Mouse (Mus musculus): ENCODE results near the gene Gchfr.

The Gchfr gene

GRCm38 (mm10) chr2:119166901-119167865, at the start of gene Gchfr:
Gene Gchfr, plus strand, starts transcription at chr2:119167773.
- DNase-seq (ENCODE audit: low read depth): peak; percentile 61

DNA sequence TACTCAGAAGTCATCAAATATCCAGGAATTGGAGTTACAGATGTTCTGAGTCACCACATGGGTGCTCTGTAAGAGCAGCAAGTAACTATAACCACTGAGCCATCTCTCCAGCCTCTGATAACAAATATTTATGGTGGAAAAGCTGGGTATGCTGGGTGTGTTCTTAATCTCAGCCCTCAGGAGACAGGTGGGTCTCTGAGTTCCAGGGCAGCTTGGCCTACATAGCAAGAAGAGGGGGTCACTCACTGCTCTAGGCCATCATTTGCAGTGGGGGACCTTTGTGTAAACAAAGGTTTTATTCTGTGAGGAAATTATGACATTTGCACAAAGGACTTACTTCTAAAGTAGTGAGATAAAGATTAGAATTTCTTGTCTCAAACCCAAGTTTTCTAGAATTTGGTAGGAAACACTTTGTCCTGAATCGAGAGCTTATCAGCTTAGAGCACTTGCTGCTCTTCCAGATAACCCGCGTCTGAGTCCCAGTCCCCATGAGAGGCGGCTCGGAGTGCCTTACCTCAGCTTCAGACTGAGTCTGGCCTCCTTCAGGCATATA, 31.2 kb upstream of the Gchfr start:
- no peak for DNase-seq (ENCODE audit: low read depth)

DNA sequence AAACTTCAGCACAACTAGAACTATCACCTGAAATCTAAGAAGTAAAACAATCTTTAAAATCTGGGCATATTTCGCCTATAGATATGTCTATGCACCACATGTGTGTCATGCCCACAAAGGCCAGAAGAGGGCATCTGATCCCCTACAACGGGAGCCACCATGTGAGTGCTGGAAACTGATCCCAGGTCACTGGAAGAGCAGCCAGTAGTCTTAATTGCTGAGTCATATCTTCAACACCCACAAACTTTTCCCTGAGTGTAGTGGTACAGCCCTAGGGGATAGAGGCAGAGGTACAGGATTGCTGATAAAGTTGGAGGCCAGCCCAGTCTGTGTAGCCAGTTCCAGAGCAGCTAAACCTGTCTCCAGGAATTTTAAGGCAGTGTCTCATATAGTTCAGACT, 22.4 kb upstream of the Gchfr start:
- peak; percentile 46 for DNase-seq (ENCODE audit: low read depth)

GRCm38 (mm10) chr2:119146435-119146834, 21.1 kb upstream of the Gchfr start:
- DNase-seq (ENCODE audit: low read depth): no peak

GRCm38 (mm10) chr2:119147160-119147678, 20.4 kb upstream of the Gchfr start:
- no peak for DNase-seq (ENCODE audit: low read depth)

DNA sequence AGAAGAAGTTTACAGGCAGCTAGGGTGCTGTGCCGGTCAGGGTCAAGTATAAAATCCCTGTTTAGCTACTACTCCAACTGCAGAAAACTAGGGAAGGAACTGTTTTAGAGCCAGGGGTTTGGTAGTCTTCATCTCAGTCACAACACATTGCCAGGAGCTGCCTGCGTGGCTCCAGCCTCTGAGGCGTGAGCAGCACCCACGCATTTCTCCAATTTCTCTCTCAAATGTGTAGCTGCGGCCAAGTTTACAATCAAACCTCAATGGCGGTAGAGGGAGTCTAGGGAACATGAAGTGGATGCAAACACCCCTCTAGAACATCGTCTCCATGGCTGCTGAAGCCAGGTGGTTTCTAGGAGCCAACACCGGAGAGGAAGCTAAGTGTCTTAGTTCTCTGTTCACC, 19.8 kb upstream of the Gchfr start:
- no peak for DNase-seq (ENCODE audit: low read depth)

- no peak for DNase-seq (ENCODE audit: low read depth)
These were observed 15.3 kb upstream of the Gchfr start for GRCm38 (mm10) chr2:119152255-119152654.

- DNase-seq (ENCODE audit: low read depth): no peak
These were observed 12.9 kb upstream of the Gchfr start for GRCm38 (mm10) chr2:119154683-119155082.

GRCm38 (mm10) chr2:119155388-119155787, 12.2 kb upstream of the Gchfr start:
- DNase-seq (ENCODE audit: low read depth): no peak

GRCm38 (mm10) chr2:119156081-119156680, 11.4 kb upstream of the Gchfr start:
- DNase-seq (ENCODE audit: low read depth): peak; percentile 53

DNA sequence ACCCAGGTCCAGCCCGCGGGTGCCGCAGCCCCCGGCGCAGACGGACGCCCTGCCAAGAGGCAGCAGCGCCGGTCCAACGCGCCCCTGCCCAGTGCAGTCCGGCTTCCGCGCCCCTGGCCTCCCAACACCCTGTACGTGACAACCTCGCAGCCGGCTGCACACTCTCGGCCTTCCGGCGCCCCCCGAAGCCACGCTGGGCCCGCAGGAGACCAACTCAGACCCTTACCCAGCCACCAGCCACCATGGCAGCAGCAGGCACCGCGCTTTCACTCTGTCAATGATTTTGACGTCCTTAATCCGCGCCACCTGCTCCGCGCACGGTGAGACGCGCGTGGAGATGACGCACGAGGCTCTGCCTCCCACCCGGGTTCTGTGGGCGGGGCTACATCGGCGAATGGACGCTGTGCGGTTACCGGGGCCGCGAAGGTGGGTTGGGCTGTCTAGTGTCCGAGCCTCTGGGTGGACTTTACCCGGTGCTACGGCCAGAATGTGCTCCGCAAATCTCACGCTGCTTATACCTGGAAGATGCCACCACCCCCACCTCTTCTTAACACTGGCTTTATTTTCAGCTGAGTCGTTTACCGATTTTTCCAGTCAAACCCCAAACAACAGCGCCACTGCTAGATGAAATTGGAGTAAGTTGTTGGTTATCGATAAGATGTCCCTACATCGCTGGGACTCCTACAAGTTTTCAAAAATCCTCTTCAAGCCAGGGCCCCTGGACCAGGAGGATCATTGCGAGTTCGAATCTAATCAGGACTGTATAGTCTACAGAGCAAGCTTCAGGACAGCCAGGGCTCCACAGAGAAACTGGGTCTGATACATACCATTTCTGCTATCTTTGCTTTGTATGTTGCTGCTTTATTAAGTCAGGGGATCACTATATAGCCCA, 10.6 kb upstream of the Gchfr start, which contains the start of gene Rmdn3:
Gene Rmdn3, minus strand, starts transcription at position 354 of the 892 bp plus-strand sequence.
- DNase-seq (ENCODE audit: low read depth): peak; percentile 97

DNA sequence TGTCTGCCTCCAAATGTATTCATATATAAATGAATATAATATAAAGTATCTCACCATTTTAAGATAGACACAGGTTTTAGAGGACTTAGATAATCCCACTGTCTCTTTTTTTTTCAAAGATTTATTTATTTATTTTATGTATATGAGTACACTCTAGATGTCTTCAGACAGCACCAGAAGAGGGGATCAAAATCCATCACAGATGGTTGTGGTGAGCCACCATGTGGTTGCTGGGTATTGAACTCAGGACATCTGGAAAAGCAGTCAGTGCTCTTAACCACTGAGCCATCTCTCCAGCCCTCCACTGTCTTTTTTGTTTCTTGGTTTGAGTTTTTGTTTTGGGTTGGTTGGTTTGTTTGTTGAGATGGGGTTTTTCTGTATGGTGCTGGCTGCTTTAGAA, 9.7 kb upstream of the Gchfr start:
- DNase-seq (ENCODE audit: low read depth): peak; percentile 21

DNA sequence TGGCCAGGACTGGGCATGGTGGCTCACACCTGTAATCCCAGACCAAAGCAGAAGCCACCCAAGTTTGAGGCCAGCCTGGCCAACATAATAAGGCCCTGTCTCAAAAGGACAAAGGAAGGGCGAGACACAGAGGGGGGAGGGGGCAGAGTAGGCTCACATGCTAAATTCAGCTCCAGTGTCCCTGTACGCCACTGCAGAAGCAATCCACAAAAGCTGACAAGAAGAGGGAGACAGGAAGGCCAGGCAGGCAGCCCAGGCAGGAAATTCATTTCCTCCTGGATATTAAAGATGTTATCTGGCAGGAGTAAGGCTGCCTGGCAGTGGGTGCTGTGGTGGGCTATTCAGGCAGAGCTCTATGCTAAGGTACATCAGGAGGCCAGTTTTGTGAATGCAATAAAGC, 6.3 kb upstream of the Gchfr start:
- no peak for DNase-seq (ENCODE audit: low read depth)

GRCm38 (mm10) chr2:119163135-119163534, 4.4 kb upstream of the Gchfr start:
- DNase-seq (ENCODE audit: low read depth): no peak

DNA sequence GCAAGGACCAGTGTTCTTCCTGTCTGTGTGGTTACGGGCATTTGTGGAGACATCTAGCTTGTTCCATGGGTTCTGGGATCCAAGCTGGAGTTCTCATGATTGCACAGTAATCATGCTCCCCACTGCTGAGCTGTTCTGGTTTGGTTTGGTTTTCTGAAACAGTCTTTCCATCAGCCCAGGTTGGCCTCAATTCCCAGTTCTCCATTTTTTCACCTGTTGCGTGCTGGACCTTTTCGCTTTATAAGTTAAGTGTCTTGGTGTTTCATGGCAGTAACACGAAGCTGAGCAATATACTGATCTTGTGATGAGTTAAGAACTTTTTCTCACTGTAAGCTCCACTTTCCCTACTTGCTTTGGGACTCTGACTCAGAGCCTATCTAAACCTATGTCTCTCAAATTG, 3.6 kb upstream of the Gchfr start:
- no peak for DNase-seq (ENCODE audit: low read depth)

DNA sequence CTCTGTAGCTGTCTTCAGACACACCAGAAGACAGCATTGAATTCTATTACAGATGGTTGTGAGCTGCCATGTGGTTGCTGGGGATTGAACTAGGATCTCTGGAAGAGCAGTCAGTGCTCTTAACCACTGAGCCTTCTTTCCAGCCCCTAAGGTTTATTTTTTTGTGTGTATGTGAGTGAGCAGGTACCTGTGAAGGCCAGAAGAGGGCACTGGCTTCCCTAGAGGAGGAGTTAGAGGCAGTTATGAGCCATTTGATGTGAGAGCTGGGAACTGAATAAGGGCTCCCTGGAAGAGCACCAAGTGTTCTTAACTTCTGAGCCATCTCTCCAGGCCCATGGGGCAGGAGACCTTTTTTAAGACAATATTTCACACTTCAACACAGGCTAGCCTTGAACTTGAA, 2.2 kb upstream of the Gchfr start:
- DNase-seq (ENCODE audit: low read depth): peak; percentile 27

DNA sequence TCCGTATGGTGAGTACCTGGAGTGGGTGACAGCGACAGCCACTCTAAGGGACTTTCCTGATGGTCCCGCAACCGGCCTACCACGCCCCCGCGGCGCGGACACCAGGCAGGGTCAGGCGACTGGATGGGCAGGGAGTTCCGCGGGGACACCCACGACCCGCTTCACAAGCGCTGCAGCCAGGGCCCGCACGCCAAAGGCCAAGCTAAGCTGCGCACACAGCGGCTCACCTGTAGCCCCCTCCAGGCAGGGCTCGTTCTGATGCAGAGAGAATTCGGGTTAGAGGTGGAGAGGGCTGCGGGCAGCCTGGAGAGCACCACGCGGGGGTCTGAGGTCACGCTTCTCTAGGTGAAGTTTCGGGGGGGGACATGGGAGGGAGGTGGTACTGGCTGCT, 288 bp downstream of the Gchfr start:
- no peak for DNase-seq (ENCODE audit: low read depth)

GRCm38 (mm10) chr2:119170282-119170681, 2.7 kb downstream of the Gchfr start:
- DNase-seq (ENCODE audit: low read depth): no peak

GRCm38 (mm10) chr2:119171574-119171973, 4.0 kb downstream of the Gchfr start:
- no peak for DNase-seq (ENCODE audit: low read depth)

DNA sequence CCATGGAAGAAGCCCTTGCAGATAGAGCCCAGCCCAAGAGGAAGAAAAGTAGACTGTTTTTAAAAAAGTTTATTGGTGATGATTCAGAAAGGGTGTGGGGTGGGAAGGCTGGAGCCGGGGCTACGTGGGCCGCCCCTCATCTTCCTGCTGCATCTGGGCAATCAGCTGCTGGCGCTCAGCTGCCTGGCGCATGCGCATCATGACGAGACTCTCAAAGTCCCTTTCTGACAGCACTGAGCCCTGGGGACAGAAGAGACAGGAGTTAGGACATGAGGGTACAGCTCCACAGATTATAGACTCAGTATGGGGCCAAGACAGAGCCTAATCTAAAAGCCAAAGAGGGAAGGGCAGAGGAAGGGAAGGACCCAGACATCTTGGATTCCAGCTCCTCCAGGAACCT, 4.9 kb downstream of the Gchfr start:
- DNase-seq (ENCODE audit: low read depth): no peak

DNA sequence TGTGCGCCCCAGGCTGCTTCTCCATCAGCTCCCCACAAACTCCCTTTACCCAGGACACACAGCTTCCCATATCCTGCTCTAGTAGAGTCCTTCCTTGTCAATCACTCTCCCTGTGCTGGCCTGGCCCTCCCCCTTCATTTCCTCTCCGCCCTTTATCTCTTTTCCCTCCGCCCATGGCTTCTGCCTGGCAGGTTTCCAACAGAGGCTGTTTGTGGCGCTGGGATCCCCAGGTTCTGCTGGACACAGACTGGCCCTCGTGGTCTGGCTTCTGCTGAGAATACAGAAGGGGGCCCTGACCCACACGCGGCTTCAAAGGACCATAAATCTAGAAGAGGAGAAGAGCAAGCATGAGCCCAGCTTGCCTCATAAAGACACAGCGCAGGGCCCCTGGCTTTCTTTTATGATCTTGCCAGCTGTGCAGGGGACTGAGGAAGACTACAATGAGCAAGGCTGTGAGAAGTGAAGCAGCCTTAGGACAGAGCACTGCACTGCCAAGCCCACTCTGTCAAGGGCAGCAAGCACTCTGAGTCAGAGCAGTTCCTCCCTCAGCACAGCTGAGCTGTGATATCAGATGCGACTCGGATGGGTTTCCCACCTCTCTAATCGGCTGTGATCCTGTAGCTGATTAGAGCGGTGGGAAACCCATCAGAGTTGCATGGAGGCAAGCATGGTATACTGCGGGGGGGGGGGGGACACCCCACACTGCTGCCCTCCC, 5.4 kb downstream of the Gchfr start:
- no peak for DNase-seq (ENCODE audit: low read depth)

Measured in induced T-regulatory cell, adult 2 months (primary cell).